Mouse (Mus musculus) kidney, adult 2 months (tissue): ENCODE measurements around the gene Zfy1.
"Not testable (repeated sequence)": the region's sequence is repeated elsewhere in the genome, so short reads cannot be mapped to it uniquely, and the experiment has no call there.

Experiments used
- CTCF ChIP-seq: fragments of 200-500 bp; conservative IDR thresholded peaks from 2 replicates; pipeline ENCODE4 v1.5.1; 2011; ENCODE audit warnings: low read depth, mild to moderate bottlenecking, control low read depth, low read length, moderate library complexity, mixed read lengths; ENCODE audit not compliant: insufficient read depth, insufficient read length
- POLR2A ChIP-seq: fragments of 200-500 bp; IDR thresholded peaks from one replicate; pipeline ENCODE4 v1.6.1; 2011; ENCODE audit warnings: low read depth, low read length, control low read depth

DNA sequence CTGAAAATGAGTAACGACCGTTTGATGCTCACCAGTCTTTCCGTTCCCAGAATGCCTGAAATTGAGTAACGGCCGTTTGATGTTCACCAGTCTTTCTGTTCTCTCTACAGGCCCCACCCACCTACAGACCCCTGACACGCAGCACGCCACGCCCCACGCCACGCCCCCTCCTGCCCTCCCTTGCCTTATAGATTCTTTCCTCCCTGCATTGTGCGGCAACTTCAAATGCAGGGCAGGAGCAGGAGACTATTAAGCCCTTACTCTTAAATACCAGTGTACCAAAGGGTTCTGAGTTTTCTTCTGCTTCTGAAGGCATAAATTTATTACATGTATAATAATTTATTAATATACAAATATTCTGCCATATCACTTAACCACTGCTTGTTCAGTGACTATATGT is at the start of gene Zfy1:
- not testable (repeated sequence) for TF ChIP-seq CTCF, POLR2A
